Mouse (Mus musculus) stomach, embryonic 16.5 days (tissue): ENCODE measurements around the gene Fam189a1. TPM values are rescaled to one million over a fixed set of nuclear protein-coding genes. Genes with fewer than 3 reads are reported as not detected.

Source experiments
- ATAC-seq: fragments of 200-750 bp; cut with Nextera tagmentation; 2 replicates; pipeline ENCODE4 v1.8.0; 2017; ENCODE audit warnings: moderate number of reproducible peaks, moderate TSS enrichment; ENCODE audit not compliant: insufficient read depth, low FRiP score
- H3K27ac ChIP-seq: fragments of 300-500 bp; sonication (generic); 2 replicates; pipeline ENCODE4 v1.5.1; 2014; ENCODE audit warnings: low read length
- H3K27me3 ChIP-seq: fragments of 300-500 bp; sonication (generic); 2 replicates; pipeline ENCODE4 v1.6.1; 2014; ENCODE audit warnings: low read length, control low read depth, mixed read lengths; ENCODE audit not compliant: control insufficient read depth, insufficient read depth
- H3K36me3 ChIP-seq: fragments of 300-500 bp; sonication (generic); 2 replicates; pipeline ENCODE4 v1.6.1; 2014; ENCODE audit warnings: low read length; ENCODE audit not compliant: control insufficient read depth, insufficient read depth
- H3K4me1 ChIP-seq: fragments of 300-500 bp; sonication (generic); 2 replicates; pipeline ENCODE4 v1.6.1; 2014; ENCODE audit warnings: low read length, control low read depth, mixed read lengths; ENCODE audit not compliant: control insufficient read depth, insufficient read depth
- H3K4me2 ChIP-seq: fragments of 300-500 bp; sonication (generic); 2 replicates; pipeline ENCODE4 v1.6.1; 2014; ENCODE audit warnings: low read depth, low read length, mixed read lengths
- H3K4me3 ChIP-seq: fragments of 300-500 bp; sonication (generic); replicated peaks from 2 replicates; pipeline ENCODE4 v1.5.1; 2014; ENCODE audit warnings: mild to moderate bottlenecking, low read length
- H3K9ac ChIP-seq: fragments of 300-500 bp; sonication (generic); 2 replicates; pipeline ENCODE4 v1.6.1; 2014; ENCODE audit warnings: low read length
- H3K9me3 ChIP-seq: fragments of 300-500 bp; sonication (generic); replicated peaks from 2 replicates; pipeline ENCODE4 v1.6.1; 2016; ENCODE audit warnings: low read length, control low read depth; ENCODE audit not compliant: control insufficient read depth
- WGBS: fragments of 180-500 bp; shearing (Covaris S2); extraction: QIAGEN DNeasy Blood & Tissue Kit; methylation state at CpG from one replicate; pipeline ENCODE4 v1.1.7; 2014; 5-methylcytosine and 5-hydroxymethylcytosine counted together
- polyA plus RNA-seq: library from polyadenylated mRNA; unstranded; fragments of >200 nt; fragmentation: Nextera tagmentation; extraction: Ambion mirVana; gene quantifications from 2 replicates; pipeline ENCODE4 v1.2.1, GENCODE M21; 2015

The Fam189a1 gene
- polyA plus RNA-seq, 1 experiment from 2014 or later, result 0.37 TPM

- Histone ChIP-seq H3K4me1 (no peaks in the 10 kb centered on the region), H3K27me3 (no peaks in the 10 kb centered on the region), H3K9ac (no peak overlapping the region), H3K4me3 (no peak overlapping the region), H3K9me3 (no peaks in the 10 kb centered on the region), H3K27ac (no peak overlapping the region), H3K4me2 (no peak overlapping the region), H3K36me3 (no peaks in the 10 kb centered on the region)
- WGBS, result 62% methylated on average over 4 of the region's 4 CpGs
- no peak for ATAC-seq
Observed at GRCm38 (mm10) chr7:64999718-65000214, 156.6 kb downstream of the Fam189a1 start.

- H3K9ac ChIP-seq, result no peak overlapping the region
- no peaks in the 10 kb centered on the region for H3K9me3 ChIP-seq
- H3K36me3 ChIP-seq, result no peaks in the 10 kb centered on the region
- 92% methylated on average over 5 of the region's 5 CpGs for WGBS
- no peak overlapping the region for H3K4me2 ChIP-seq
- no peaks in the 10 kb centered on the region for H3K27me3 ChIP-seq
- no peak overlapping the region for H3K27ac ChIP-seq
- no peak for ATAC-seq
- no peak overlapping the region for H3K4me3 ChIP-seq
- no peaks in the 10 kb centered on the region for H3K4me1 ChIP-seq
Observed at GRCm38 (mm10) chr7:64997743-64998142, 158.6 kb downstream of the Fam189a1 start.

- H3K4me1 ChIP-seq, result no peaks in the 10 kb centered on the region
- H3K9ac ChIP-seq, result no peak overlapping the region
- no peak overlapping the region for H3K4me3 ChIP-seq
- no peaks in the 10 kb centered on the region for H3K36me3 ChIP-seq
- H3K27me3 ChIP-seq, result no peaks in the 10 kb centered on the region
- H3K4me2 ChIP-seq, result no peak overlapping the region
- H3K9me3 ChIP-seq, result no peaks in the 10 kb centered on the region
- ATAC-seq, result no peak
- WGBS, result 58% methylated on average over 8 of the region's 8 CpGs
- no peak overlapping the region for H3K27ac ChIP-seq
Observed at GRCm38 (mm10) chr7:64995946-64996444, 160.4 kb downstream of the Fam189a1 start.

GRCm38 (mm10) chr7:64989406-64989805, 167.0 kb downstream of the Fam189a1 start:
- no peaks in the 10 kb centered on the region for H3K27me3 ChIP-seq
- H3K4me1 ChIP-seq, result no peaks in the 10 kb centered on the region
- WGBS, result 67% methylated on average over 4 of the region's 4 CpGs
- no peak for ATAC-seq
- H3K9ac ChIP-seq, result no peak overlapping the region
- H3K4me2 ChIP-seq, result no peak overlapping the region
- H3K4me3 ChIP-seq, result no peak overlapping the region
- H3K36me3 ChIP-seq, result no peaks in the 10 kb centered on the region
- H3K9me3 ChIP-seq, result no peaks in the 10 kb centered on the region
- no peak overlapping the region for H3K27ac ChIP-seq

GRCm38 (mm10) chr7:64988015-64988414, 168.4 kb downstream of the Fam189a1 start:
- Histone ChIP-seq H3K9me3 (no peaks in the 10 kb centered on the region), H3K4me2 (no peak overlapping the region), H3K36me3 (no peaks in the 10 kb centered on the region), H3K4me3 (no peak overlapping the region), H3K27ac (no peak overlapping the region), H3K9ac (no peak overlapping the region), H3K4me1 (no peaks in the 10 kb centered on the region), H3K27me3 (no peaks in the 10 kb centered on the region)
- WGBS, result 82% methylated on average over 2 of the region's 2 CpGs
- no peak for ATAC-seq

GRCm38 (mm10) chr7:64984468-64985120, 171.8 kb downstream of the Fam189a1 start:
- H3K4me3 ChIP-seq, result no peak overlapping the region
- H3K36me3 ChIP-seq, result no peaks in the 10 kb centered on the region
- 87% methylated on average over 22 of the region's 22 CpGs for WGBS
- H3K9me3 ChIP-seq, result no peaks in the 10 kb centered on the region
- H3K4me1 ChIP-seq, result no peaks in the 10 kb centered on the region
- no peak overlapping the region for H3K9ac ChIP-seq
- H3K27ac ChIP-seq, result no peak overlapping the region
- no peaks in the 10 kb centered on the region for H3K27me3 ChIP-seq
- no peak for ATAC-seq
- no peak overlapping the region for H3K4me2 ChIP-seq

- WGBS, result 60% methylated on average over 2 of the region's 2 CpGs
Observed at GRCm38 (mm10) chr7:64981511-64982235, 174.7 kb downstream of the Fam189a1 start.

GRCm38 (mm10) chr7:64973590-64974262, 182.6 kb downstream of the Fam189a1 start:
- Histone ChIP-seq H3K27me3 (no peaks in the 10 kb centered on the region), H3K4me1 (no peaks in the 10 kb centered on the region), H3K9me3 (no peaks in the 10 kb centered on the region), H3K4me3 (no peak overlapping the region), H3K9ac (no peak overlapping the region), H3K4me2 (no peak overlapping the region), H3K27ac (no peak overlapping the region; the same call in 1 of the 2 replicates), H3K36me3 (no peaks in the 10 kb centered on the region)
- no peak for ATAC-seq
- WGBS, result 59% methylated on average over 4 of the region's 4 CpGs

More at GRCm38 (mm10) chr7:64981511-64982235, 174.7 kb downstream of the Fam189a1 start:
- Histone ChIP-seq H3K4me1 (no peaks in the 10 kb centered on the region), H3K9me3 (no peaks in the 10 kb centered on the region), H3K4me2 (no peak overlapping the region), H3K27ac (no peak overlapping the region), H3K9ac (no peak overlapping the region), H3K36me3 (no peaks in the 10 kb centered on the region), H3K27me3 (no peaks in the 10 kb centered on the region), H3K4me3 (no peak overlapping the region)
- no peak for ATAC-seq

- Histone ChIP-seq H3K36me3 (no peaks in the 10 kb centered on the region), H3K27ac (no peak overlapping the region), H3K4me1 (0 out of 2 replicates have a peak, but pooled peaks cover 5% of the 10 kb centered on the region), H3K9ac (no peak overlapping the region), H3K4me2 (no peak overlapping the region), H3K9me3 (no peaks in the 10 kb centered on the region), H3K27me3 (no peaks in the 10 kb centered on the region), H3K4me3 (no peak overlapping the region)
- WGBS, result 85% methylated on average over 3 of the region's 3 CpGs
- no peak for ATAC-seq
Observed at GRCm38 (mm10) chr7:64962128-64962527, 194.2 kb downstream of the Fam189a1 start.
